Mouse (Mus musculus) liver, embryonic 14.5 days (tissue): Measurements from ENCODE around the gene Dcun1d4. TPM values are rescaled to one million over a fixed set of nuclear protein-coding genes. Genes with fewer than 3 reads are reported as not detected.

Source experiments
- ATAC-seq: fragments of 200-750 bp; cut with Nextera tagmentation; 2 replicates; pipeline ENCODE4 v1.8.0; 2017; ENCODE audit warnings: moderate number of reproducible peaks, mild to moderate bottlenecking, moderate library complexity; ENCODE audit not compliant: insufficient read depth
- DNase-seq, 3 experiments: peaks; one replicate each; pipeline ENCODE4 v3.0.0-alpha.2; 2012 to 2013; ENCODE audit warnings: low read depth in 3 of 3, low spot score in 3 of 3
- H3K27ac ChIP-seq: fragments of 300-500 bp; sonication (generic); 2 replicates; pipeline ENCODE4 v1.5.1; 2014; ENCODE audit warnings: moderate library complexity, mild to moderate bottlenecking, control low read depth, inconsistent platforms
- H3K27me3 ChIP-seq: fragments of 300-500 bp; sonication (generic); 2 replicates; pipeline ENCODE4 v1.6.1; 2014; ENCODE audit warnings: mild to moderate bottlenecking, low read length, moderate library complexity; ENCODE audit not compliant: control insufficient read depth, insufficient read depth
- H3K36me3 ChIP-seq: fragments of 300-500 bp; sonication (generic); replicated peaks from 2 replicates; pipeline ENCODE4 v1.6.1; 2014; ENCODE audit warnings: low read depth; ENCODE audit not compliant: control insufficient read depth, insufficient read depth
- H3K4me1 ChIP-seq, 2 experiments: fragments of 200-500 bp in 1 of 2; fragments of 300-500 bp in 1 of 2; sonication (generic) in 1 of 2; replicated peaks; 2 replicates each; pipeline ENCODE4 v1.6.1; 2012 to 2014; ENCODE audit warnings: antibody characterized with exemption in 1 of 2, inconsistent platforms in 1 of 2, low read length in 1 of 2; ENCODE audit not compliant: control insufficient read depth in 2 of 2, insufficient read depth in 2 of 2
- H3K4me2 ChIP-seq: fragments of 300-500 bp; sonication (generic); 2 replicates; pipeline ENCODE4 v1.6.1; 2014; ENCODE audit warnings: low read depth, mild to moderate bottlenecking, control low read depth, moderate library complexity
- H3K4me3 ChIP-seq, 2 experiments: fragments of 200-500 bp in 1 of 2; fragments of 300-500 bp in 1 of 2; sonication (generic) in 1 of 2; 2 replicates each; pipeline ENCODE4 v1.5.1; 2012 to 2014; ENCODE audit warnings: low read depth in 2 of 2, low read length in 2 of 2, mild to moderate bottlenecking in 2 of 2, control low read depth in 1 of 2, inconsistent platforms in 1 of 2, moderate library complexity in 1 of 2; ENCODE audit not compliant: insufficient read depth in 1 of 2
- H3K9ac ChIP-seq: fragments of 300-500 bp; sonication (generic); replicated peaks from 2 replicates; pipeline ENCODE4 v1.6.1; 2014; ENCODE audit warnings: mild to moderate bottlenecking, control low read depth, moderate library complexity
- H3K9me3 ChIP-seq: fragments of 300-500 bp; sonication (generic); 2 replicates; pipeline ENCODE4 v1.6.1; 2016; ENCODE audit warnings: low read length, mixed read lengths; ENCODE audit not compliant: control insufficient read depth
- CTCF ChIP-seq: IDR thresholded peaks from 2 replicates; pipeline ENCODE4 v1.5.1; 2016; ENCODE audit warnings: antibody characterized with exemption, low read depth, control low read depth
- EP300 ChIP-seq: IDR thresholded peaks from 2 replicates; pipeline ENCODE4 v1.6.1; 2016; ENCODE audit warnings: antibody characterized with exemption, low read depth
- WGBS: fragments of 180-500 bp; shearing (Covaris S2); extraction: QIAGEN DNeasy Blood & Tissue Kit; methylation state at CpG from one replicate; pipeline ENCODE4 v1.1.7; 2014; ENCODE audit not compliant: insufficient replicate concordance; 5-methylcytosine and 5-hydroxymethylcytosine counted together
- polyA plus RNA-seq, 2 experiments: library from polyadenylated mRNA; depleted of rRNA in 1 of 2; stranded (reverse) in 1 of 2; unstranded in 1 of 2; fragments of >200 nt; fragmentation: Nextera tagmentation in 1 of 2; extraction: Ambion mirVana in 1 of 2; gene quantifications; 2 replicates each; pipeline versions ENCODE4 v1.2.1 to v1.2.3; 2012 to 2014

The Dcun1d4 gene
- polyA plus RNA-seq, 2 experiments, result 1.5 to 2.9 TPM

DNA sequence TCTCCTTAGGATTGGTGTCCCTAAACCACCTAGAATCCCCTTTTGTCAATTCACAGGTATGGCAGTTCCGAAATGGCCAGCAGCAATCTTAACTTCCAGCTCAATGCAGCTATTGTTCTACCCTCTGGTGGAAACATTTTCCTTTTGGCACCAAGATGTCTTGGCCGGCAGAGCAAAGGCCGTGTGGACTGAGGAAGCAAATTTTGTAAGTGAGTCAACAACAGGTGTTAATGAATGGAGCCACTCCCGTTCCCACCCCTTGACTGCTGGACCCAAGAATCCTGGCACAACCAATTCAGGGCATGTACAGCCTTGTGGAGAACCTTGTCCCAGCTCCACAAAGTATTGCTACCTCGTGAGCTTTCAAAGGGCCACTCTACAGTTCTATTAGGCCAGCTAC is 85.3 kb downstream of the Dcun1d4 start:
- H3K4me3 ChIP-seq, result no peak overlapping the region
- 61% methylated on average over 5 of the region's 5 CpGs for WGBS
- H3K36me3 ChIP-seq, result no peaks in the 10 kb centered on the region
- H3K9ac ChIP-seq, result no peak overlapping the region
- H3K4me2 ChIP-seq, result no peak overlapping the region
- ATAC-seq, result no peak
- TF ChIP-seq CTCF (no peak), EP300 (no peak)
- DNase-seq, result no peak
- H3K27ac ChIP-seq, result no peak overlapping the region
- H3K27me3 ChIP-seq, result no peaks in the 10 kb centered on the region
- H3K4me1 ChIP-seq, result no peaks in the 10 kb centered on the region
- H3K9me3 ChIP-seq, result no peaks in the 10 kb centered on the region

DNA sequence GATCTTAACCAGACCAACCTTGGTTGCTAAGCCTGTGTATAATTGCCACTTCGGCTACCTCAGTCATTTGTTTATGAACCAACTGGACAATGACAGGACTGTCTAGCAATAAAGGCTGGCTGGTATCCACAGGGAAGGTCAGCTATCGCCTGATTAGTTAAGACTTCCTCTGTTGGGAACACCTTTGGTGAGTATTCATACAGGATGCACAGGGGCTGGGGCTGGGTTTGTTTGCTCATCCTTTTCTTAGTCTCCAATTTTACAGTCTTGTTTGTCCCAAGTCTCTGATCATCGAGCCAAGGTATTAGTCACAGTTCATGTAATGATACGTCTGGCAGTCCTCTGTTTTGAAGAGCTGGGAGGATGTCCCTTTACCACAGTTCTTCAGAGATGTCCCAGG is 86.1 kb downstream of the Dcun1d4 start:
- WGBS, result 53% methylated on average over 4 of the region's 4 CpGs
- H3K27ac ChIP-seq, result no peak overlapping the region
- no peak overlapping the region for H3K4me3 ChIP-seq
- H3K36me3 ChIP-seq, result no peaks in the 10 kb centered on the region
- no peaks in the 10 kb centered on the region for H3K4me1 ChIP-seq
- no peak overlapping the region for H3K9ac ChIP-seq
- no peaks in the 10 kb centered on the region for H3K27me3 ChIP-seq
- H3K4me2 ChIP-seq, result no peak overlapping the region
- DNase-seq (no peak), ATAC-seq (no peak)
- no peaks in the 10 kb centered on the region for H3K9me3 ChIP-seq
- no peak for TF ChIP-seq CTCF
- no peak for TF ChIP-seq EP300

DNA sequence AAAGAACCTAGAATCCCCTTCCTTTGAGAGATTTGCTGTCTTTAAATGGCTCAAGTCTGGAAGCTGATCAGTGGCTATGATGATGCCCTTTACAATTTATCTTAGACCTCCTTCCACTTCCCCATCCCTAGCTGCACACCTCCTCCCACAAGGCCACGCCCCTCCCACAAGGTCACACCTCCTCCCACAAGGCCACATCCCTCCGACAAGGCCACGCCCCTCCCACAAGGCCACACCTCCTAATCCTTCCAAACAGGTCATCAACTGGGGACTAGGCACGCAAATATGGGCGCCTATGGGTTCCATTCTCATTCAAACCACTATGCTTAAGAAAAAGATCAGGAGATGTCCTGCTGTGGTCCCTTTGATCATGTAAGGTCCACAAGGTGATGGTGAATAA is 88.4 kb downstream of the Dcun1d4 start:
- 61% methylated on average over 5 of the region's 5 CpGs for WGBS

DNA sequence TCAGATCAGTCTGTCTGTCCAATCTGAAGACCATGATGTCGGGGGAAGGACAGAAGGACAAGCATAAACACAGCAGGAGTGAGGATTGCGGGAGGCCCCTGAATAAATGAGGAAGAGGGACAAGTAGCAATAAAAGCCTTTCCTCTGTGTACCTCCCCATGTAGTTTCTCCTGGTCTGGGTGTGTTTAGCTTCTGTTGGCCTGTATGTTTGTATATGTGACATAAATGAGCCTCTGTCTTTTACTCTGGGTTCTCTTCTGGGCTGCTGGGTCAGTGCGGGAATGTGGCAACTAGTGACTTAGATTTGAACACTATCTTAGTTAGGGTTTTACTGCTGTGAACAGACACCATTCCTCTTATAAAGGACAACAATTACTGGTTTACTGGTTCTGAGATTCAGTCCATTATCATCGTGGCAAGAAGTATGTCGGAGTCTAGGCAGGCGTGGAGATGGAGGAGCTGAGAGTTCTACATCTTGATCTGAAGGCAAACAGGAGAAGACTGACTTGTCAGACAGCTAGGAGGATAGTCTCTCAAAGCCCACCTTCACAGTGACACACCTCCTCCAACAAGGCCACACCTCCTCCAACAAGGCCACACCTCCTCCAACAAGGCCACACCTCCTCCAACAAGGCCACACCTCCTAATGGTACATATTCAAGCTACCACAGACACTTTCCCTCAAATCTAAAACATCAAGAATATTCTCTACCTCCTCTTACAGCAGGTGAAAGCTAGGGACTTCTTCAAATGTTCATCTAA is 90.8 kb downstream of the Dcun1d4 start:
- 72% methylated on average over 6 of the region's 6 CpGs for WGBS
- no peak overlapping the region for H3K27ac ChIP-seq
- H3K27me3 ChIP-seq, result no peaks in the 10 kb centered on the region
- no peaks in the 10 kb centered on the region for H3K4me1 ChIP-seq
- H3K4me2 ChIP-seq, result no peak overlapping the region
- H3K9ac ChIP-seq, result no peak overlapping the region
- DNase-seq (no peak), ATAC-seq (no peak)
- no peak overlapping the region for H3K4me3 ChIP-seq
- no peak for TF ChIP-seq CTCF
- no peak for TF ChIP-seq EP300
- H3K9me3 ChIP-seq, result no peaks in the 10 kb centered on the region
- no peaks in the 10 kb centered on the region for H3K36me3 ChIP-seq

More for the DNA sequence above, 88.4 kb downstream of the Dcun1d4 start:
- no peaks in the 10 kb centered on the region for H3K9me3 ChIP-seq
- no peak for TF ChIP-seq CTCF
- TF ChIP-seq EP300, result no peak
- no peak for ATAC-seq
- no peak overlapping the region for H3K4me3 ChIP-seq
- no peak overlapping the region for H3K27ac ChIP-seq
- no peaks in the 10 kb centered on the region for H3K36me3 ChIP-seq
- no peaks in the 10 kb centered on the region for H3K27me3 ChIP-seq
- no peaks in the 10 kb centered on the region for H3K4me1 ChIP-seq
- DNase-seq, result no peak
- no peak overlapping the region for H3K4me2 ChIP-seq
- H3K9ac ChIP-seq, result no peak overlapping the region

DNA sequence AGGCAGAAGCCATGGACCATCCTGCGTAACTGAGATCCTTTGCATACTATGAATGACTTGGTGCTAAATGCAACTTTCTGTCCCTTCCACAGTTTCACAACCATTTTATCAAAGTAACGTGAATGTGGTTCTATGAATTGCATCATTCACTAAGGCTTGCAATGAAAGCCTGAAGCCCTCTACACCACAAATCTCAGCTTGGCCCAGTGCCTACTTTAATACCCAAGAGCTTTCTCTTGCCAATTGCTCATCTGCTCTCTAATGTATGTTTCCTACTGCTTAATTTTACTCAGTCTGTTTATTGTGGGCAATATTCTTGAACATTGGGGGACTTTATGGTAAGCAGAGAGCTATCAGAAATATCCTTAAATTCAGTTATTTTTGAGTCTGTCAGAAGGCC is 92.0 kb downstream of the Dcun1d4 start:
- TF ChIP-seq CTCF (no peak), EP300 (no peak)
- H3K36me3 ChIP-seq, result no peaks in the 10 kb centered on the region
- H3K9ac ChIP-seq, result no peak overlapping the region
- no peak for DNase-seq
- H3K27me3 ChIP-seq, result no peaks in the 10 kb centered on the region
- no peak for ATAC-seq
- H3K4me2 ChIP-seq, result no peak overlapping the region
- no peaks in the 10 kb centered on the region for H3K4me1 ChIP-seq
- H3K4me3 ChIP-seq, result no peak overlapping the region
- 62% methylated on average over 2 of the region's 2 CpGs for WGBS
- no peak overlapping the region for H3K27ac ChIP-seq
- no peaks in the 10 kb centered on the region for H3K9me3 ChIP-seq
